Mouse (Mus musculus): ENCODE results near the gene Trp53bp2.

DNA sequence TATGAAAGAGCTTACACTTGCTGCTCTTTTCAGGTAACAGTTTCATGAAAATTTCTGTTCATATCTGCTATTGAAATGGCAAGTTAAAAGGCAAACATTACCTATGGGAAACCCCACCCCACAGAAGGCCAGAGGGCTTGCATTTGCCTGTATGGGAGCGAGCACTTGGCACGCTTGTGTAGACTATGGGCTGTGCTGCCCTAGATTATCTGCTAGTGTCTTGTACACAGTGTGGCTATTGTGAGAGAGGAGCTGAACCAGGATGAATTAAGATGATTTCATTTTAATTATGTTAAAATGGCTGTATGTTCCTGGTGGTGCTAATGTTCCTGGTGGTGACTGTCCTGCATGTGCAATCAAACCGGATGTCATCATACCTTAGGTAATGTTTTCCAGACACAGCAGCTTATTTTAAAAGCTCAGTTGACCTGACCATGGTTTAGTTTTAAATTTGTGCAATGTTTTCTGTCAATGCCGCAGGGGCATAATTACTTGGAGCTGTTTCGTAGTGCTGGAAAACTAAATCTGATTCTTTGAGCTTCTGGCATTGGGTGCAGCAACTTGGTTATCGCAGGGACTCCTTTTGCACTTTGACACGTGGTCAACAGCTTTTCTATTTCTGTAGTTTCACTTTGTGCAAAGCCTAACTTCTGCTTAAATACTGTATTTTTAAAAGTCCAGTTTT lies 3.8 kb downstream of the Trp53bp2 start:
- TF ChIP-seq EP300 (IDR thresholded peaks at IDR 0.05; ENCODE audit: insufficient read depth, low read depth, low read length) (no peak), CTCF (IDR thresholded peaks at IDR 0.05; ENCODE audit: low read depth, low read length) (no peak), POLR2A (IDR thresholded peaks at IDR 0.05; ENCODE audit: insufficient read depth, low read length) (no peak)
